Mouse (Mus musculus) heart, embryonic 13.5 days (tissue): ENCODE results near the gene Marveld2. TPM values are rescaled to one million over a fixed set of nuclear protein-coding genes. Genes with fewer than 3 reads are reported as not detected.

Experiments
- ATAC-seq: fragments of 200-750 bp; cut with Nextera tagmentation; 2 replicates; pipeline ENCODE4 v1.8.0; 2017; ENCODE audit warnings: moderate TSS enrichment; ENCODE audit not compliant: insufficient number of reproducible peaks, low FRiP score, low TSS enrichment; ENCODE audit errors: extremely low read depth
- H3K27ac ChIP-seq: fragments of 300-500 bp; sonication (generic); replicated peaks from 2 replicates; pipeline ENCODE4 v1.5.1; 2015; ENCODE audit warnings: moderate library complexity, mild to moderate bottlenecking, inconsistent platforms
- H3K27me3 ChIP-seq: fragments of 300-500 bp; sonication (generic); replicated peaks from 2 replicates; pipeline ENCODE4 v1.6.1; 2015; ENCODE audit warnings: mild to moderate bottlenecking, inconsistent platforms
- H3K36me3 ChIP-seq: fragments of 300-500 bp; sonication (generic); 2 replicates; pipeline ENCODE4 v1.6.1; 2015; ENCODE audit warnings: mild to moderate bottlenecking, inconsistent platforms
- H3K4me1 ChIP-seq: fragments of 300-500 bp; sonication (generic); 2 replicates; pipeline ENCODE4 v1.6.1; 2015; ENCODE audit warnings: inconsistent platforms
- H3K4me2 ChIP-seq: fragments of 300-500 bp; sonication (generic); 2 replicates; pipeline ENCODE4 v1.6.1; 2015; ENCODE audit warnings: inconsistent platforms, mild to moderate bottlenecking, moderate library complexity
- H3K4me3 ChIP-seq: fragments of 300-500 bp; sonication (generic); 2 replicates; pipeline ENCODE4 v1.5.1; 2015; ENCODE audit warnings: moderate library complexity, mild to moderate bottlenecking, inconsistent platforms
- H3K9ac ChIP-seq: fragments of 300-500 bp; sonication (generic); 2 replicates; pipeline ENCODE4 v1.6.1; 2015; ENCODE audit warnings: inconsistent platforms, mild to moderate bottlenecking, moderate library complexity
- H3K9me3 ChIP-seq: fragments of 300-500 bp; sonication (generic); 2 replicates; pipeline ENCODE4 v1.6.1; 2016; ENCODE audit warnings: inconsistent platforms
- WGBS: fragments of 180-500 bp; shearing (Covaris S2); methylation state at CpG from one replicate; pipeline ENCODE4 v1.1.7; 2015; ENCODE audit warnings: mixed read lengths; 5-methylcytosine and 5-hydroxymethylcytosine counted together
- polyA plus RNA-seq: library from polyadenylated mRNA; unstranded; fragments of >200 nt; fragmentation: Nextera tagmentation; extraction: Ambion mirVana; gene quantifications from 2 replicates; pipeline ENCODE4 v1.2.1, GENCODE M21; 2015

The Marveld2 gene
- polyA plus RNA-seq, 1 experiment from 2014 or later = 4.0 TPM

- WGBS = 79% methylated on average over 9 of the region's 9 CpGs
- H3K4me3 ChIP-seq = no peak overlapping the region
- H3K9me3 ChIP-seq = no peaks in the 10 kb centered on the region
- no peak overlapping the region for H3K9ac ChIP-seq
- H3K27ac ChIP-seq = no peak overlapping the region
- no peak overlapping the region for H3K4me2 ChIP-seq
- H3K4me1 ChIP-seq = no peaks in the 10 kb centered on the region
- H3K36me3 ChIP-seq = peaks cover 5% of the 10 kb centered on the region; the same call in 1 of the 2 replicates
- no peak for ATAC-seq
- no peaks in the 10 kb centered on the region for H3K27me3 ChIP-seq
Measured at GRCm38 (mm10) chr13:100597284-100597683, 19.5 kb downstream of the Marveld2 start.

- WGBS = 71% methylated on average over 3 of the region's 3 CpGs
- peaks cover 5% of the 10 kb centered on the region; the same call in 1 of the 2 replicates for H3K36me3 ChIP-seq
- ATAC-seq = no peak
Measured at GRCm38 (mm10) chr13:100595552-100595885, 21.3 kb downstream of the Marveld2 start.

GRCm38 (mm10) chr13:100594838-100595551 is 21.8 kb downstream of the Marveld2 start:
- Histone ChIP-seq H3K36me3 (peaks cover 5% of the 10 kb centered on the region; the same call in 1 of the 2 replicates), H3K27me3 (no peaks in the 10 kb centered on the region), H3K4me2 (no peak overlapping the region), H3K9ac (no peak overlapping the region), H3K9me3 (no peaks in the 10 kb centered on the region), H3K4me3 (no peak overlapping the region), H3K4me1 (no peaks in the 10 kb centered on the region), H3K27ac (no peak overlapping the region)
- 76% methylated on average over 5 of the region's 5 CpGs for WGBS
- ATAC-seq = no peak

More at GRCm38 (mm10) chr13:100595552-100595885, 21.3 kb downstream of the Marveld2 start:
- H3K27me3 ChIP-seq = no peaks in the 10 kb centered on the region
- no peaks in the 10 kb centered on the region for H3K4me1 ChIP-seq
- H3K4me2 ChIP-seq = no peak overlapping the region
- no peak overlapping the region for H3K9ac ChIP-seq
- H3K4me3 ChIP-seq = no peak overlapping the region
- H3K27ac ChIP-seq = no peak overlapping the region
- H3K9me3 ChIP-seq = no peaks in the 10 kb centered on the region

DNA sequence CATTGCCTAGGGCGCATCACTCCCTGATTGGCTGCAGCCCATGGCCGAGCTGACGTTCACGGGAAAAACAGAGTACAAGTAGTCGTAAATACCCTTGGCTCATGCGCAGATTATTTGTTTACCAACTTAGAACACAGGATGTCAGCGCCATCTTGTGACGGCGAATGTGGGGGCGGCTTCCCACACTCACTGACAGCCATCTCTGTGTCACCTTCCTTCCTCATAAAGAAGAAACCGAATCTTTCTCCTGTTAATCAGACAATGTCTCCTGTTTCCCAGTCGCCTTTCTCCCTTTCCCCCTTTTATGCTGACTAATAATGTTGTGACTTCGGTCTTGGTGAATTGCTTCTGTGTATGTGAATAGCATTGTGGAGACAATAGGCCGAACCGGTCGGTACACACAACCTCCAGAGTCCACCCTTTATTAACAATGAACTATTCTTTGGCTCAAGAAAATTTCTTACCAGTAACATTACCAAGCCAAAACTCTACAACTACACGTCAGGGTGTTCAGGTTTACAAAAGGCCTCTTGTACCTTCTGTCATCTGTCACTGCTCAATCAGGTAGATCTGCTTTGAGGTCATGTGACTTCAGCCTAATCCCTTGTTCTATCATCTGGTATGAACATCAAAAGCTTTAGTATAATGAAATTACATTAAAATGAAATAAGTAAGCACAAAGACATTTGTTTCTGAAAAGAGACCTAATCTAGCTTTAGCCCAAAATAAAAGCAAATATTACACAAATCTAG is 22.6 kb downstream of the Marveld2 start:
- Histone ChIP-seq H3K9ac (no peak overlapping the region), H3K4me2 (peak overlapping the region; percentile 38; the same call in 1 of the 2 replicates), H3K27me3 (no peaks in the 10 kb centered on the region), H3K4me3 (0 out of 2 replicates have a peak overlapping the region, but pooled peaks have one; percentile 10), H3K36me3 (peaks cover 5% of the 10 kb centered on the region; the same call in 1 of the 2 replicates), H3K27ac (no peak overlapping the region), H3K9me3 (no peaks in the 10 kb centered on the region), H3K4me1 (no peaks in the 10 kb centered on the region)
- WGBS = 50% methylated on average over 12 of the region's 17 CpGs
- ATAC-seq = no peak

GRCm38 (mm10) chr13:100588646-100589045 is 28.1 kb downstream of the Marveld2 start:
- H3K4me3 ChIP-seq = peak overlapping the region; percentile 13
- peak overlapping the region; percentile 37; the same call in 1 of the 2 replicates for H3K9ac ChIP-seq
- H3K4me1 ChIP-seq = no peaks in the 10 kb centered on the region
- H3K36me3 ChIP-seq = no peaks in the 10 kb centered on the region
- no peaks in the 10 kb centered on the region for H3K9me3 ChIP-seq
- H3K27me3 ChIP-seq = no peaks in the 10 kb centered on the region
- ATAC-seq = no peak
- H3K4me2 ChIP-seq = peak overlapping the region; percentile 42
- 82% methylated on average over 12 of the region's 12 CpGs for WGBS
- H3K27ac ChIP-seq = no peak overlapping the region

- ATAC-seq = no peak
- H3K9ac ChIP-seq = no peak overlapping the region
Measured at GRCm38 (mm10) chr13:100582144-100582543, 34.6 kb downstream of the Marveld2 start.

DNA sequence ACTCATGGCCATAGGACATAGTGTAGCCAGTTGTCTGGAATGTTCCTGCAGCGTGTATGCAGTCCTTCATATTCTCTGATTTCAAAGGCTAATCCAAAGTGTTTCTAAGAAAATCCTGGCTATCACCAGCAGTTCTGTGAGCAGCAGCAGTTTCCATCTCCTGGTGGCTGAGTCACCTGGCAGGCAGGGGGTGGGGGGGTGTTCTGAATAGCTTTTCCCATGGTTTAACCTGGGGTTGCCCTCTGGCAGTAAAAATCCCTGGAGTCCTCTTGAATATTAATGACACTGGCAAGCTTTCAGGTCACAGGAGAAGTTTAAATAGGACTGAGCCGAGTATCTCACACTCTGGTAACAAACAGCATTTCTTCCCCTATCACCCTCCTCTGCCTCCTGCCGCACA is 35.1 kb downstream of the Marveld2 start:
- Histone ChIP-seq H3K27ac (peak overlapping the region; percentile 16), H3K9me3 (no peaks in the 10 kb centered on the region), H3K4me1 (peaks cover 9% of the 10 kb centered on the region), H3K9ac (no peak overlapping the region; the same call in 1 of the 2 replicates), H3K4me2 (no peak overlapping the region), H3K36me3 (no peaks in the 10 kb centered on the region), H3K4me3 (no peak overlapping the region), H3K27me3 (no peaks in the 10 kb centered on the region)
- WGBS = 11% methylated on average over 3 of the region's 3 CpGs
- ATAC-seq = no peak

More at GRCm38 (mm10) chr13:100582144-100582543, 34.6 kb downstream of the Marveld2 start:
- H3K4me3 ChIP-seq = no peak overlapping the region
- no peaks in the 10 kb centered on the region for H3K9me3 ChIP-seq
- peaks cover 9% of the 10 kb centered on the region for H3K4me1 ChIP-seq
- no peak overlapping the region for H3K4me2 ChIP-seq
- H3K27me3 ChIP-seq = no peaks in the 10 kb centered on the region
- WGBS = 34% methylated on average over 5 of the region's 6 CpGs
- H3K36me3 ChIP-seq = no peaks in the 10 kb centered on the region
- peak overlapping the region; percentile 16 for H3K27ac ChIP-seq

DNA sequence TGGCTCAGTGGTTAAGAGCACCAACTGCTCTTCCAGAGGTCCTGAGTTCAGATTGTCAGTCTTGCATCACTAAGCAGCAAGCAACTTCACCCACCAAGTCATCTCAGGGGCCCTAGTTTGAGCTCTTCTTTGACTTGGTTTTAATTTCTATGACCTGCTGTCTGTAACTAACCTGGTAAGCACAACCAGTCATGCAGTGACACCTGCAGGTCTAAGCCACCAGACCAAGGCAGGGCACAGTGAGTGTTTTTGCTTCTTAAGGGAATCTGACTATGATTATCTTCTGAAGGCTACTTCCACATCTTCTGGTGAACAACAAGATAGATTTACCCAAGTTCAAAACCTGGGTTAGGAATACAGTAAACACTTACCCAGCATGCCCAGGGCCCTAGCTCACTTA is 36.8 kb downstream of the Marveld2 start:
- no peaks in the 10 kb centered on the region for H3K9me3 ChIP-seq
- no peak overlapping the region for H3K4me2 ChIP-seq
- no peak overlapping the region for H3K9ac ChIP-seq
- no peaks in the 10 kb centered on the region for H3K27me3 ChIP-seq
- H3K27ac ChIP-seq = no peak overlapping the region
- ATAC-seq = no peak
- no peaks in the 10 kb centered on the region for H3K36me3 ChIP-seq
- no peak overlapping the region for H3K4me3 ChIP-seq
- H3K4me1 ChIP-seq = peaks cover 15% of the 10 kb centered on the region

GRCm38 (mm10) chr13:100579220-100579619 is 37.6 kb downstream of the Marveld2 start:
- no peak for ATAC-seq
- Histone ChIP-seq H3K36me3 (no peaks in the 10 kb centered on the region), H3K4me2 (no peak overlapping the region), H3K4me3 (no peak overlapping the region), H3K27me3 (no peaks in the 10 kb centered on the region), H3K9ac (no peak overlapping the region), H3K27ac (no peak overlapping the region), H3K4me1 (peaks cover 15% of the 10 kb centered on the region), H3K9me3 (0 out of 2 replicates have a peak, but pooled peaks cover under 1% of the 10 kb centered on the region)
- WGBS = 49% methylated on average over 3 of the region's 3 CpGs

GRCm38 (mm10) chr13:100575950-100576349 is 40.8 kb downstream of the Marveld2 start:
- H3K9ac ChIP-seq = no peak overlapping the region
- no peak overlapping the region for H3K4me3 ChIP-seq
- H3K9me3 ChIP-seq = 0 out of 2 replicates have a peak, but pooled peaks cover 5% of the 10 kb centered on the region
- no peak overlapping the region for H3K4me2 ChIP-seq
- H3K27ac ChIP-seq = peak overlapping the region; percentile 32; the same call in 1 of the 2 replicates
- no peaks in the 10 kb centered on the region for H3K27me3 ChIP-seq
- no peaks in the 10 kb centered on the region for H3K36me3 ChIP-seq
- WGBS = 28% methylated on average over 2 of the region's 2 CpGs
- peaks cover 6% of the 10 kb centered on the region; the same call in 1 of the 2 replicates for H3K4me1 ChIP-seq
- no peak for ATAC-seq

DNA sequence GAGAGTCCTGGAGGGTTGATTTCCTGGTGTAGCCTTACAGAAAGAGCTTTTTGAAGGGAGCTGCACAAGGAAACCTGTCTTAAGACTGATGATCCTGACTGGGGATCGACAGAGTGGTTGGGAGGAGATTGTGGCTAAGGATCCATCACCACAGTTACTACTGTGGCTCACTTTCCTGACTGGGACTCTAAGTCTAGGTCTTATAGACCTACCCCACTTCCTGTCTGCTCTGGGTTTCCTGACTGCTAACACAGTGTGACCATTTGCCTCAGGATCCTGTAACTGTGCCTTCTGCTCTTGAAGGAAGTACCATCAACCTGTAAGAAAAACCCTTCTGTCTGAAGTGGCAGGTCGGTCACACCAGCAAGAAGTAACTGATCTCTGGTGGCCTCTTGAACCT is 46.1 kb downstream of the Marveld2 start:
- H3K9me3 ChIP-seq = 0 out of 2 replicates have a peak, but pooled peaks cover 5% of the 10 kb centered on the region
- no peak overlapping the region for H3K9ac ChIP-seq
- no peak overlapping the region for H3K4me2 ChIP-seq
- no peak overlapping the region for H3K27ac ChIP-seq
- no peak overlapping the region for H3K4me3 ChIP-seq
- H3K36me3 ChIP-seq = no peaks in the 10 kb centered on the region
- no peaks in the 10 kb centered on the region for H3K27me3 ChIP-seq
- 52% methylated on average over 2 of the region's 2 CpGs for WGBS
- H3K4me1 ChIP-seq = 0 out of 2 replicates have a peak, but pooled peaks cover 2% of the 10 kb centered on the region
- ATAC-seq = no peak
